Mouse (Mus musculus): ENCODE results near the gene Celf6. TPM values are rescaled to one million over a fixed set of nuclear protein-coding genes. Genes with fewer than 3 reads are reported as not detected.

Celf6 gene
- 1.0 TPM in 2 replicates for polyA plus RNA-seq (2012; rRNA removed)

DNA sequence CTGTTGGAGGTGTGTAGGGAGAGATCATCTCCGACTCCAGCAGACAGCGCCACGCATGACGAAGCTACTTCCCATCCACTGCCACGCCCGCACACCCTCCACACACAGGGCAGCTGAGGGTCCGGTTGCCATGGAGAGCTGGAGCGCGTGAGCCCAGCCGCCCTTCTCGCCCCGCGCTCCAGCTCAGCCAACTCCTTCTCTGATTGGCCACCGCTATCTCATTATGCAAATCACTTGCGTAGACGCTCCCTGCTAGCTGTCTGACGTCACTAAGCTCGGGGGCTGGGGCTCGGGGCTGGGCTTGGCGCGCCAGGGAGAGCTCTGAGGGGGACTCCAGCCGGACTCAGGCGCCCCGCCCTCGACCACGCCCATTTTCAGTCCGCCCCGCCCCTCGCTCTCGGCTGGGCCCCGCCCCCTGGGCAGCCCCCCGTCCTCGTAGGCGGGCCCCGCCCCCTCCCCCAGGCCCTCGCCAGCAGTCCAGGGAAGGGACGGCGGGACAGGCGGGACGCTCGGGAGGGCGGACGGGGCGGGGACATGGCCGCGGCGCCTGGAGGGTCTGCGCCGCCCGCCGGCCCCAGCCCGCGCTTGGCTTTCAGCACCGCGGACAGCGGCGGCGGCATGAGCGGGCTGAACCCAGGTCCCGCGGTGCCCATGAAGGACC lies at the start of gene Celf6:
Celf6 (plus strand) TSS at position 74 of the 661 bp plus-strand sequence.
- DNase-seq (ENCODE audit: low read depth, low spot score) = peak; percentile 42
- WGBS = under 1% methylated on average over 56 of the region's 61 CpGs

DNA sequence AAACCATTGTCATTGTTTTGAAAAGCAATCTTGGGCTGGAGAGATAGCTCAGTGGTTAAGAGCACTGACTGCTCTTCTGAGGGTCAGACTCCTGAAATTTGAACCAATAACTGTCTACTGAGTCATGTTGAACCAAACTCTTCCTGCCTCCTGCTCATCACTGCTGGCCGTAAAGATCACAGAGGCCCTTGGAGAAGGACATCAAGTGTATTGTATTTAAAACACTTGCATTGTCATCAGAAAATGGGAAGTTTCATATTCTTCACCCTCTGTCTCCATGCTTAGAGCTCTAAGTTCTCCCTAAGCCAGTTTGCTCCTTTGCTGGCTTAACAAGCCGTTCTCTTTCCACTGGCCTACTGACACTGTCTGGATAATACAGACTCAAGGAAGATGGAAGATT lies 49.4 kb upstream of the Celf6 start:
- no peak for DNase-seq (ENCODE audit: low read depth, low spot score)
- WGBS = 81% methylated on average over 2 of the region's 2 CpGs

GRCm38 (mm10) chr9:59531645-59532044 lies 46.1 kb upstream of the Celf6 start:
- DNase-seq (ENCODE audit: low read depth, low spot score) = no peak
- 60% methylated on average over 5 of the region's 5 CpGs for WGBS

DNA sequence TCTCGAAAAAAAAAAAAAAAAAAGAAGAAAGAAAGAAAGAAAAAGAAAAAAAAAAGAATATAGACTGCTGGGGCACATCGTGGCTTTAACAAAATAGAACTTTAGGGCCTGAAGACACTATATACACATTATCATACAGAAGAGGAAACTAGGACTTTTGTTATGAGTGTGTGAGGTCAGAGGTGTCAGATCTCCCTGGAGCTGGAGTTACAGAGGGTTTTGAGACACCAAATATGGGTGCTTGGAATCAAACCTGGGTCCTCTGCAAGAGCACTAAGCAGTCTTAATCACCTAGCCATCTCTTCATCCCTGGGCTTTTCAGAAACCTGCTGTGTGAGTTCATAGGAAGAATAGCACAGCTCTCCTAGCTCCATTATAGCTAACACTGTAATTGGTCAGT lies 44.3 kb upstream of the Celf6 start:
- DNase-seq (ENCODE audit: low read depth, low spot score) = no peak
- WGBS = 70% methylated on average over 2 of the region's 2 CpGs

- WGBS = 15% methylated on average over 4 of the region's 4 CpGs
- DNase-seq (ENCODE audit: low read depth, low spot score) = no peak
These were observed 43.8 kb upstream of the Celf6 start for GRCm38 (mm10) chr9:59533889-59534288.

DNA sequence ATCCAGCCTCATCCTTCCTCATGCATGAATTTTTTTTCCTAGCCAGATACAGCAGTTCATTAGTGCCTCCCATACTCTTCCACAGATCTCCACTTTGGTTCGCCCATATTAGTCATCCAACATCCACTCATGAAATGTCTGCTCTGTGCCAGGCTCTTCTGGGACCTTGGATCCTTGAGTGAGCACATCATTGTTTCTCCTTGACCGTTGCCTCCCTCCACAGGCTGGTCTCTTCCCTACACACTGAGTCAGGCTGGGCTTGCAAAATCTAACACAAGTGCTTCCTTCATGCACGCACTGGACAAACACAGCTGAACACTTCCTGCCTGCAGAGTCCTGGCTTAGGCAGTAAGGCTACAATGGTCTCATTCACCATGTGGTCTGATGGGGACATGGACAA lies 40.1 kb upstream of the Celf6 start:
- DNase-seq (ENCODE audit: low read depth, low spot score) = no peak
- WGBS = 40% methylated on average over 3 of the region's 3 CpGs

- under 1% methylated on average over 55 of the region's 55 CpGs for WGBS
- DNase-seq (ENCODE audit: low read depth, low spot score) = no peak
These were observed 38.1 kb upstream of the Celf6 start, which contains the start of the genes Hexa and Tmem202 for GRCm38 (mm10) chr9:59539441-59540137. Hexa (plus strand) TSS chr9:59539540. Tmem202 (minus strand) TSS chr9:59539847.

GRCm38 (mm10) chr9:59541617-59542016 lies 36.1 kb upstream of the Celf6 start:
- no peak for DNase-seq (ENCODE audit: low read depth, low spot score)
- 31% methylated on average over 6 of the region's 6 CpGs for WGBS

DNA sequence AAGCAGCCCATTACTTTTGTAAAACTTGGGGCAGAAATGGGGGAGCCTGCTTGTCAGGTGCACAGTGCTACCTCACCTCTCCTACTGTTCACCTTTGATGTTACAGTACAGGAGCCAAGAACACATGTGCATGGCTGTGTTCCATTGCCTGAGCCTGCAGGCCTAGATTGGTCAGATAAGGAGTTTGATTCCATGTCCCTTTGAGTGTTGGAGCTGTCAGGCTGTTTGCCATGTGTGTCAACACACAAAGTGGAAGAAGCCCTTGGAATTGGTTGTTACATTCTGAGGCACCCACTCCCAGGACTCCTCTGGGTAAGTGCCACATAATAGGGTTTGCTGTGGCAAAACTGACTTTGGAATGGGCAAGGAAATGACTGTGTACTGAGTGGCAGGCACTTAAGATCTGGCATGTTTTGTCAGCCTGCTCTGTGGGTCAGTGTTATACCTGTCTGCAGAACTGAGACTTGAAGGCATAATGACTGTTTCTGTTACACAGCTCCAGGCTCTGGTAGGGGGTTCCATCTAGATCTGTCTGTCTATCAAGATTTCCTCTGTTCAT lies 34.9 kb upstream of the Celf6 start:
- DNase-seq (ENCODE audit: low read depth, low spot score) = no peak

GRCm38 (mm10) chr9:59544739-59545138 lies 33.0 kb upstream of the Celf6 start:
- WGBS = 76% methylated on average over 5 of the region's 5 CpGs
- DNase-seq (ENCODE audit: low read depth, low spot score) = no peak

- 67% methylated on average over 1 of the region's 1 CpGs for WGBS
- no peak for DNase-seq (ENCODE audit: low read depth, low spot score)
These were observed 29.8 kb upstream of the Celf6 start for GRCm38 (mm10) chr9:59547869-59548268.

DNA sequence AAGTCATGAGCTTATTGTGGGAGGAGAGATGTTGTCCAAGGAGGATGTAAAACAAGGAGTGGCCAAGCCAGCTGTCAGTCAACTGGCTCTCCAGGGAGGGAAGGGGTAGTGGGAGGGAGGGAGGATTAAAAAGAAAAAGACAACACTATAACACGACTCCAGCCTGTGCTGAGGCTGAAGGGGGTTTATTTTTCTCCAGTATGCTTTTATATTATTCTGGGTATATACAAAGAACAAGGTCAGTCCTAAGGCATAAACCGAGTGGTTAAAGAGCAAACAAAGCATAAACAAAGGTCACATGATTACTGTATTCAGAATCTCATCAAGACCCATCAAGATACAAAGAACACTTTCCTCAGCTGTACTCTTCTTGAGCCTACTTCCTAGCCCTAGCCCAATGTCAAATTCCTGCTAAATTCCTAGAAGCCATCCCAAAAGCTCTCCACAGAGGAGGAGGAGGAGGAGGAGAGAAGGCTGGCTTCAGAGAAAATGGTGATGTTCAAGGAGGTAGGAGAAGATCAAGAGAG lies 28.7 kb upstream of the Celf6 start:
- 26% methylated on average over 2 of the region's 2 CpGs for WGBS
- DNase-seq (ENCODE audit: low read depth, low spot score) = no peak

- 93% methylated on average over 4 of the region's 4 CpGs for WGBS
- no peak for DNase-seq (ENCODE audit: low read depth, low spot score)
These were observed 27.6 kb upstream of the Celf6 start for GRCm38 (mm10) chr9:59550077-59550476.

- no peak for DNase-seq (ENCODE audit: low read depth, low spot score)
- WGBS = 68% methylated on average over 5 of the region's 5 CpGs
These were observed 26.7 kb upstream of the Celf6 start for GRCm38 (mm10) chr9:59551017-59551416.

DNA sequence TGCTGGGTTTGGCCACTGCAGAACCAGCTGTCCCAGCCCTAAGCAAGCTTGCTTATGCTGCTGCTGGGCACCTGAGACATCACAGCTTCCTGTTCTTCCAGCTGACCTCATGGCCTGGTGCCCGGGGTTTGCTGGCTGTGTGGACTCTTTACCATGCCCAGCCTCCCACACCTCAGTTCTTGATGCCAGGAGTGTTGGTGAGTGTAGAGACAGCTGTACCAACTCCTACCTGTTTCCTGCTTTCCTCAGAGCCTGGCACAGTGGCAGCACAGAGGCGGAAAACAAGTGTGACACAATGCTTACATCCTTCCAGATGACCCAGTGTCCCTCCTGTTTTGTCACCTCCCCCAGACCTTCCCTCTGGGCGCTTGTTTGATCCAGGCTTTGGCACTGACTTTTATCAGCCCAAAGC lies 26.1 kb upstream of the Celf6 start:
- WGBS = 25% methylated on average over 3 of the region's 3 CpGs
- no peak for DNase-seq (ENCODE audit: low read depth, low spot score)

- WGBS = 92% methylated on average over 5 of the region's 5 CpGs
- no peak for DNase-seq (ENCODE audit: low read depth, low spot score)
These were observed 25.1 kb upstream of the Celf6 start for GRCm38 (mm10) chr9:59552610-59553009.

GRCm38 (mm10) chr9:59553719-59554118 lies 24.0 kb upstream of the Celf6 start:
- WGBS = 69% methylated on average over 4 of the region's 4 CpGs
- DNase-seq (ENCODE audit: low read depth, low spot score) = no peak

- 19% methylated on average over 4 of the region's 4 CpGs for WGBS
- no peak for DNase-seq (ENCODE audit: low read depth, low spot score)
These were observed 12.1 kb upstream of the Celf6 start for GRCm38 (mm10) chr9:59565600-59565999.

GRCm38 (mm10) chr9:59567111-59567510 lies 10.6 kb upstream of the Celf6 start:
- DNase-seq (ENCODE audit: low read depth, low spot score) = no peak
- WGBS = 15% methylated on average over 6 of the region's 6 CpGs

- no peak for DNase-seq (ENCODE audit: low read depth, low spot score)
- WGBS = 61% methylated on average over 2 of the region's 2 CpGs
These were observed 5.9 kb upstream of the Celf6 start for GRCm38 (mm10) chr9:59571852-59572251.

- no peak for DNase-seq (ENCODE audit: low read depth, low spot score)
- WGBS = 14% methylated on average over 13 of the region's 13 CpGs
These were observed 316 bp upstream of the Celf6 start for GRCm38 (mm10) chr9:59577401-59577800.

All from large intestine, adult 2 months (tissue).